Mouse (Mus musculus) ES-CJ7 (cell line): ENCODE data around the gene Dmrta2.

Experiments
- DNase-seq: peaks from one replicate; pipeline ENCODE4 v3.0.0; 2011; ENCODE audit warnings: low read depth, low spot score

The Dmrta2 gene

DNA sequence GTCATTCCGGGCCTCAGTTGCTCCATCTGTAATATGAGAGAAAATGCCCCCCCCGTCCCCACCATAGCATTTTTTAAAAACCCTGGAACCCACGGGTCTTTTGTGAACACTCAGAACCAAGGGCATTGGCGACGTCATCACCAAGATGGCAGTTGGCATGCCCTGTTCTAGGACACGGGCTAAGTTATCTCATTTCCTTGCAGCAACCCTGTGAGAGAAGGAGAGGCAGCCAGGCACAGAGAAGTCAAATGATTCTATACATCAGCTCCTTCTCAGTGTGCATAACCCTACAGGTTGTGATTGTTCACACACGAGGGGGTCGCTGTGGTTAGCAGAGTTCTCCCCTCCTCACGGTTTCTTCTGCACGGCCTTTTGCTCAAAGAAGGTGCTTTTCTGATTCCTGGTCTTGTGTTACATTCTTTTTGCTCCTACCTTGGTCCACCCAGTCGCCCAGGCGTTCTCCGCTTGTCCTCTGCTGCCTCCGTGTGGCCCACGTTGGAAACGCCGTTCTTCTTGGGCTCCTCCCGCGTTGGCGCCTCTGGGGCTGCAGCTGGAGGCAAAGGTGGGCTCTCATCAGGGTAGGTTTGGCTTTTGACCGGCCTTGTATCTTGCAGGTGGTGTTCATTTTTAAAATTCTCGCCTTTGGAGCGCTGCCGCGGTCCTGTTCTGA, 44.2 kb downstream of the Dmrta2 start:
- peak; percentile 85 for DNase-seq

DNA sequence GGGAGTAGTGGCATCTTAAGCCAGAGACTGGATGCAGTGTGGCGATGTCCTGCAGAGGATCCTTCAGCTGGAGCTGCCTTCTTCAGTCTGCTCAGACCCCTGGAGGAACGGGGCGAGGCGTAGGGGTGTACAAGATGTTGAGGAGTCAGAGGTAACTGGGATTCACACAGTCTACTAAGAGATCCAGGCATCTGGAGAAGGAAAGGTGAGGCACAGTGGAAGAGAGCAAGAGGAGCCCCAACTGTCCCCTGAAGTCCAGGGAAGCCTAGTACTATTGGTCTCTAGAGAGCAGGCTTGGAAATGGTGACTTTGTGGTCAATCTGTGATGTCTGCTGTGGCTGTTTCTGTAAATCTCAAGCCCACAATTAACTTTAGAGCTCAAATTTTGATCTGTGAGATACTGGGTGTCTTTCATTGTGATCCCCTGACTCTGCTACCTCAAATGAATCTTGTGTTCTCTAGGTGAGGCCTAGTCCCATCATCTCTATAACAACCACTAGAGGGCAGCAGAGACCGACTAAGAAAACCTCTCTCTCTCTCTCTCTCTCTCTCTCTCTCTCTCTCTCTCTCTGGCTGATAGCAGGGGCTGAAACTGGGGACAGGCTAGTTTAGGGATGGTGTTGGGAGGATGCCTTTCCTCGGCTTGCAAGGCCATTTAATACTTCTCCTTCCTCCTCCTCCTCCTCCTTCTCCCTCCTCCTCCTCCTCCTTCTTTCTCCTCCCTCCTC, 50.8 kb downstream of the Dmrta2 start:
- peak; percentile 61 for DNase-seq

DNA sequence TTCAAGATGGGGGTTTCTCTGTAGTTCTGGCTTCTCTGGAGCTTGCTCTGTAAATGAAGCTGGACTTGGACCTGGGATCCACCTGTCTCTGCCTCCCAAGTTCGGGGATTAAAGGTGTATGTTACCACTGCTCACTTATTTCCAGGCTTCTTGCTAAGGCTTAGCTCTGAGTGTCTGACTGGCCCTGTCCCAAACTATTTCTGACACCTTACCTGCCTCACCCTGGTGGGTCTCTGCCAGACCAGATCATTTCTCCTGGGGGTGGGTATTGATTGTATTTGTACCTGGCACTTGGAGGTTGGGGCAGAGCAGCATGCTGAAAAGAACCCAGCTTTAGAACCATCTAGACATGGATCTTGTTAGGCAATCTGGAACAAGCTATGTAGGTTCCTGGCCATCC, 51.6 kb downstream of the Dmrta2 start:
- DNase-seq, result no peak
